Mouse (Mus musculus): ENCODE data around the gene Msx1. TPM values are rescaled to one million over a fixed set of nuclear protein-coding genes. Genes with fewer than 3 reads are reported as not detected.

Msx1 gene
- polyA plus RNA-seq, 1 experiment, result 4.0 TPM

GRCm38 (mm10) chr5:37818533-37819215 lies 5.7 kb downstream of the Msx1 start:
- TF ChIP-seq POLR2A (IDR thresholded peaks at IDR 0.05; ENCODE audit: control insufficient read depth, extremely low read depth, insufficient read depth, low read length, poor library complexity), result no peak
- TF ChIP-seq CTCF (IDR thresholded peaks at IDR 0.05; ENCODE audit: borderline replicate concordance, control insufficient read depth, extremely low read depth, insufficient read depth, low read length, poor library complexity), result no peak
- Histone ChIP-seq H3K4me1 (replicated peaks; ENCODE audit: control insufficient read depth, insufficient read depth, low read length) (no peaks in the 10 kb centered on the region), H3K27me3 (ENCODE audit: control insufficient read depth, insufficient read depth, low read length) (peaks cover 5% of the 10 kb centered on the region), H3K36me3 (ENCODE audit: control insufficient read depth, insufficient read depth, low read length) (no peaks in the 10 kb centered on the region), H3K27ac (ENCODE audit: control insufficient read depth, insufficient read depth, low read length) (no peak overlapping the region), H3K4me3 (ENCODE audit: control insufficient read depth, insufficient read depth, low read length) (no peak overlapping the region)
- DNase-seq, result no peak
- WGBS, result 13% methylated on average over 25 of the region's 25 CpGs

- no peak overlapping the region for H3K27ac ChIP-seq (ENCODE audit: control insufficient read depth, insufficient read depth, low read length)
- no peak overlapping the region for H3K4me3 ChIP-seq (ENCODE audit: control insufficient read depth, insufficient read depth, low read length)
- no peaks in the 10 kb centered on the region for H3K4me1 ChIP-seq (replicated peaks; ENCODE audit: control insufficient read depth, insufficient read depth, low read length)
- H3K36me3 ChIP-seq (ENCODE audit: control insufficient read depth, insufficient read depth, low read length), result no peaks in the 10 kb centered on the region
- no peak for TF ChIP-seq CTCF (IDR thresholded peaks at IDR 0.05; ENCODE audit: borderline replicate concordance, control insufficient read depth, extremely low read depth, insufficient read depth, low read length, poor library complexity)
- TF ChIP-seq POLR2A (IDR thresholded peaks at IDR 0.05; ENCODE audit: control insufficient read depth, extremely low read depth, insufficient read depth, low read length, poor library complexity), result no peak
- H3K27me3 ChIP-seq (ENCODE audit: control insufficient read depth, insufficient read depth, low read length), result peaks cover 5% of the 10 kb centered on the region
- no peak for DNase-seq
- WGBS, result 10% methylated on average over 34 of the region's 34 CpGs
Measured at GRCm38 (mm10) chr5:37817658-37818532, 6.5 kb downstream of the Msx1 start.

GRCm38 (mm10) chr5:37816907-37817657 lies 7.3 kb downstream of the Msx1 start:
- no peak for TF ChIP-seq CTCF (IDR thresholded peaks at IDR 0.05; ENCODE audit: borderline replicate concordance, control insufficient read depth, extremely low read depth, insufficient read depth, low read length, poor library complexity)
- no peak for TF ChIP-seq POLR2A (IDR thresholded peaks at IDR 0.05; ENCODE audit: control insufficient read depth, extremely low read depth, insufficient read depth, low read length, poor library complexity)
- Histone ChIP-seq H3K27me3 (ENCODE audit: control insufficient read depth, insufficient read depth, low read length) (peaks cover 5% of the 10 kb centered on the region), H3K4me3 (ENCODE audit: control insufficient read depth, insufficient read depth, low read length) (no peak overlapping the region), H3K4me1 (replicated peaks; ENCODE audit: control insufficient read depth, insufficient read depth, low read length) (no peaks in the 10 kb centered on the region), H3K27ac (ENCODE audit: control insufficient read depth, insufficient read depth, low read length) (no peak overlapping the region), H3K36me3 (ENCODE audit: control insufficient read depth, insufficient read depth, low read length) (no peaks in the 10 kb centered on the region)
- 8% methylated on average over 45 of the region's 46 CpGs for WGBS
- no peak for DNase-seq

DNA sequence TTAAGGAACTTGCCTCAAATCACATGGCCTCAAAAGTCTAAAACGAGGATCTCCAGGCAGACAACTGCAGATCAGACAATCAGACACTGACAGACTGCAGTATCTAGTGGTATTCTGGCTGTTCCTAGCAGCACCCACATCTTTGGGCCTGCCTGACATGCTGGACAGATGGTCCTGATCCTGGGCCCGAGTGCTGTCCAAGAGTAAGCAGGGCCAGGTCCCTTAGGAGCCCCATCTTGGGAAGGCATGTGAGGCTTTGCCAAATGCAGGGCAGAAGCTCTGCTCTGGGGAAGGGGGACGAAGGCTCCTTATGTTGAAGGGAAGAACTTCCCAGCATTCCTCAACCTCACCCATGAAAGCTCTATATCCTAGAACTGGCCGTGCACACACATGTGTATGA lies 8.5 kb downstream of the Msx1 start:
- H3K27ac ChIP-seq (ENCODE audit: control insufficient read depth, insufficient read depth, low read length), result no peak overlapping the region
- no peaks in the 10 kb centered on the region for H3K4me1 ChIP-seq (replicated peaks; ENCODE audit: control insufficient read depth, insufficient read depth, low read length)
- no peaks in the 10 kb centered on the region for H3K36me3 ChIP-seq (ENCODE audit: control insufficient read depth, insufficient read depth, low read length)
- DNase-seq, result no peak
- 86% methylated on average over 4 of the region's 4 CpGs for WGBS
- peaks cover 5% of the 10 kb centered on the region for H3K27me3 ChIP-seq (ENCODE audit: control insufficient read depth, insufficient read depth, low read length)
- H3K4me3 ChIP-seq (ENCODE audit: control insufficient read depth, insufficient read depth, low read length), result no peak overlapping the region
- no peak for TF ChIP-seq POLR2A (IDR thresholded peaks at IDR 0.05; ENCODE audit: control insufficient read depth, extremely low read depth, insufficient read depth, low read length, poor library complexity)
- no peak for TF ChIP-seq CTCF (IDR thresholded peaks at IDR 0.05; ENCODE audit: borderline replicate concordance, control insufficient read depth, extremely low read depth, insufficient read depth, low read length, poor library complexity)

GRCm38 (mm10) chr5:37814169-37814568 lies 10.2 kb downstream of the Msx1 start:
- Histone ChIP-seq H3K27ac (ENCODE audit: control insufficient read depth, insufficient read depth, low read length) (no peak overlapping the region), H3K36me3 (ENCODE audit: control insufficient read depth, insufficient read depth, low read length) (no peaks in the 10 kb centered on the region), H3K4me3 (ENCODE audit: control insufficient read depth, insufficient read depth, low read length) (no peak overlapping the region), H3K27me3 (ENCODE audit: control insufficient read depth, insufficient read depth, low read length) (peaks cover 5% of the 10 kb centered on the region), H3K4me1 (replicated peaks; ENCODE audit: control insufficient read depth, insufficient read depth, low read length) (no peaks in the 10 kb centered on the region)
- TF ChIP-seq POLR2A (IDR thresholded peaks at IDR 0.05; ENCODE audit: control insufficient read depth, extremely low read depth, insufficient read depth, low read length, poor library complexity) (no peak), CTCF (IDR thresholded peaks at IDR 0.05; ENCODE audit: borderline replicate concordance, control insufficient read depth, extremely low read depth, insufficient read depth, low read length, poor library complexity) (no peak)
- no peak for DNase-seq

DNA sequence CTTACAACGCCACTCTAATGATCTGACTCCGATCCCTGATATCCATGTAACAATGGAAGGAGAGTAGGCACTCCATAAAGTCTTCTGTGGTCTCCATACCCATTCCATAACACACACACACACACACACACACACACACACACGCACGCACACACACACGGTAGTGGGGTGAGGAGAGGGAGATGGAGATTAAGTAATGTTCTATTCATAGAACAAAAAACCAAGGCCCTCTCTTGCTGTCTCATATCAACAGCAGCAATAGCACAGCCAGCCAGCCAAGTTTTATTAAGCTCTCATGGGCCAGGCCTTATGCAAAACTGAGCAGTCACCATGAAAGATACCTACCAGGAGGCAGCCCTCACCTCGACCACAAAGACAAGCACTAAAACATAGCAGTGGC lies 19.1 kb downstream of the Msx1 start:
- TF ChIP-seq POLR2A (IDR thresholded peaks at IDR 0.05; ENCODE audit: control insufficient read depth, extremely low read depth, insufficient read depth, low read length, poor library complexity) (no peak), CTCF (IDR thresholded peaks at IDR 0.05; ENCODE audit: borderline replicate concordance, control insufficient read depth, extremely low read depth, insufficient read depth, low read length, poor library complexity) (no peak)
- Histone ChIP-seq H3K27me3 (ENCODE audit: control insufficient read depth, insufficient read depth, low read length) (no peaks in the 10 kb centered on the region), H3K36me3 (ENCODE audit: control insufficient read depth, insufficient read depth, low read length) (no peaks in the 10 kb centered on the region), H3K4me1 (replicated peaks; ENCODE audit: control insufficient read depth, insufficient read depth, low read length) (no peaks in the 10 kb centered on the region), H3K4me3 (ENCODE audit: control insufficient read depth, insufficient read depth, low read length) (no peak overlapping the region), H3K27ac (ENCODE audit: control insufficient read depth, insufficient read depth, low read length) (no peak overlapping the region)
- 85% methylated on average over 6 of the region's 6 CpGs for WGBS
- DNase-seq, result no peak

All from thymus, adult 2 months (tissue).